Mouse (Mus musculus) heart, embryonic 10.5 days (tissue): ENCODE data around the gene Whrn. TPM values are rescaled to one million over a fixed set of nuclear protein-coding genes. Genes with fewer than 3 reads are reported as not detected.

ENCODE experiments used
- DNase-seq: peaks from one replicate; pipeline ENCODE4 v3.0.0-alpha.2; 2017; ENCODE audit warnings: low spot score
- H3K27ac ChIP-seq: fragments of 300-500 bp; sonication (generic); 2 replicates; pipeline ENCODE4 v1.5.1; 2016; ENCODE audit warnings: mild to moderate bottlenecking
- H3K27me3 ChIP-seq: fragments of 300-500 bp; sonication (generic); 2 replicates; pipeline ENCODE4 v1.6.1; 2016; ENCODE audit warnings: mild to moderate bottlenecking; ENCODE audit not compliant: poor library complexity, insufficient read depth, severe bottlenecking
- H3K36me3 ChIP-seq: fragments of 300-500 bp; sonication (generic); 2 replicates; pipeline ENCODE4 v1.6.1; 2016; ENCODE audit warnings: mild to moderate bottlenecking, moderate library complexity
- H3K4me1 ChIP-seq: fragments of 300-500 bp; sonication (generic); 2 replicates; pipeline ENCODE4 v1.6.1; 2016; ENCODE audit warnings: mild to moderate bottlenecking
- H3K4me3 ChIP-seq: fragments of 300-500 bp; sonication (generic); 2 replicates; pipeline ENCODE4 v1.5.1; 2016; ENCODE audit warnings: mild to moderate bottlenecking, moderate library complexity
- H3K9me3 ChIP-seq: fragments of 300-500 bp; sonication (generic); 2 replicates; pipeline ENCODE4 v1.6.1; 2016; ENCODE audit warnings: mild to moderate bottlenecking, moderate library complexity
- WGBS: fragments of 180-500 bp; shearing (Covaris S2); methylation state at CpG from one replicate; pipeline ENCODE4 v1.1.7; 2016; 5-methylcytosine and 5-hydroxymethylcytosine counted together
- polyA plus RNA-seq: library from polyadenylated mRNA; unstranded; fragments of >200 nt; fragmentation: Nextera tagmentation; extraction: Ambion mirVana; gene quantifications from 2 replicates; pipeline ENCODE4 v1.2.1, GENCODE M21; 2016

Gene Whrn
- 4.0 and 5.3 TPM in 2 replicates for polyA plus RNA-seq

- under 1% methylated on average over 33 of the region's 34 CpGs for WGBS
- H3K36me3 ChIP-seq, result no peaks in the 10 kb centered on the region
- H3K4me3 ChIP-seq, result peak within 1 kb of the TSS; percentile 82
- no peaks in the 10 kb centered on the region for H3K9me3 ChIP-seq
- DNase-seq, result peak; percentile 91
- peak within 1 kb of the TSS; percentile 87 for H3K27ac ChIP-seq
- H3K27me3 ChIP-seq, result peaks cover 40% of the 10 kb centered on the region
- peaks cover 31% of the 10 kb centered on the region for H3K4me1 ChIP-seq
These were observed at the start of gene Whrn for GRCm38 (mm10) chr4:63495915-63496278. Gene Whrn (minus strand): TSS chr4:63495991.

DNA sequence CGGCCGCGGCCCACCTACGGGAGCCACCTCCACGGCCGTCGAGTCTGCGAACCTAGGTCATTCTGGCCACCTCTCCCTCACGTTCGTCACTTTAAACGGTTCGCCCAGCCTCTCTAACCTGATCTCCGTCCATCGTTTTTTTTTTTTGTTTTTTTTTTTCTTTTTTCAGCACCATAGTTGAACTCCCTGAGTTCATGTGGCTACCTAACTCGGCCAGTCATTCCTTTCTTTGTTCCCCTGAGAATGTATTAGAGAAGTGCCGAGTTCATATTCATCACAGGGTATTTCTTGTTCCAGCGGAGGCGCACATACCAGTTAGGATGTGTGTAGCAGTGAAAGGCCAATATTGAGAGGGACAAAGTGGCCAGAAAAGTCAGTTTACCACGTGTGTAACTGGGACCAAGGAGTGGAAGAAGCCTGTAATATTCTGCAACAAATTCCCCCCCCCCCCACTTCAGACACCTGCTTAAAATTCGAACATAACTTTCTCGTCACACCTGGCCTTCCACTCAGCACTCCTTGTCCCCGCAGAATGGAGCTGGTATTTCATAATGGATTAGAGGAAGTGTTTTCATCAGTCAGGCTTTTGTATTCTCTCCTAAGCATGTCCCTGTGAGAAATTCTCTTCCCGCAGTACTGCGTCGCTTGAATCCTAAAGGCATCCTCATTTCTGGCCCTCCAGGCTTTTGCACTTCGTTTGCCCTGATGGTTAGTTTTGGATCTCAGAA, 49.6 kb upstream of the Whrn start:
- peak overlapping the region; percentile 96 for H3K27ac ChIP-seq
- H3K9me3 ChIP-seq, result no peaks in the 10 kb centered on the region
- WGBS, result 23% methylated on average over 26 of the region's 26 CpGs
- H3K27me3 ChIP-seq, result no peaks in the 10 kb centered on the region
- H3K4me3 ChIP-seq, result peak overlapping the region; percentile 87
- peaks cover 20% of the 10 kb centered on the region for H3K36me3 ChIP-seq
- H3K4me1 ChIP-seq, result peaks cover 42% of the 10 kb centered on the region
- DNase-seq, result no peak

DNA sequence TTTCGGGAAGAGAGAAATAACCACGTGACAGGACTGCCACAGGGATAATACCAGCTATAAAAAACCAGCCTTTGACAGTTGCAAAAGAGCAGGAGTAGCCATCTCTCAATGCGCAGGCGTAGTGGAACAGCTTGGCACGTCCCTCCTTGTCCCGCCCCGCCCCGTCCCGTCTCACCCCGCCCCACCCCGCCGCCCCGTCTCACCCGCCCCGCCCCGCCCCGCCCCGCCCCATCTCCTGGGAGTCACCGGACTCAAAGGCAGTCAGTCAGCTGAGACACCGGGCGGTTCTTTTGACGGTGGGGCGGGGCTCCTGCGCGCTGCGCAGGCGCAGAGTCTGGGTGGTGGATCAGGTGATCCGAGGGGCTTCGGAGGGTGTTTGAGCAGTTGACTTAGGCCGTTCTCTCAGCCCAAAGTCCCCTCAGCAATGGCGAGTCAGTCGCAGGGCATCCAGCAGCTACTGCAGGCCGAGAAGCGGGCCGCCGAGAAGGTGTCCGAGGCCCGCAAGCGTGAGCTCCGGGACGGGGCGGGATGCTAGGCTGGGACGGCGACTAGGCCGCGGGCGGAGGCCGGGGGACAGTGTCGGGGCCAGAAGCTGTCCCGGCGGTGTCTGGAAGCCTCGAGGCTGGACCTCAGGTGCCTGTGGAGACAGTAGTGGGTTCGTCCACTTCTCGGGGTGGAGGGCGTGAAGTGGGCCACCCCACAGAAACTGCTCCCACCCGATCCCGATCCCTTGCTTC, 48.9 kb upstream of the Whrn start, which contains the start of gene Atp6v1g1:
Atp6v1g1 (plus strand) TSS at position 279 of the 737 bp plus-strand sequence.
- peaks cover 18% of the 10 kb centered on the region for H3K36me3 ChIP-seq
- peak; percentile 98 for DNase-seq
- peak within 1 kb of the TSS; percentile 96 for H3K27ac ChIP-seq
- peaks cover 42% of the 10 kb centered on the region for H3K4me1 ChIP-seq
- no peaks in the 10 kb centered on the region for H3K27me3 ChIP-seq
- no peaks in the 10 kb centered on the region for H3K9me3 ChIP-seq
- H3K4me3 ChIP-seq, result peak within 1 kb of the TSS; percentile 87
- WGBS, result under 1% methylated on average over 52 of the region's 57 CpGs

DNA sequence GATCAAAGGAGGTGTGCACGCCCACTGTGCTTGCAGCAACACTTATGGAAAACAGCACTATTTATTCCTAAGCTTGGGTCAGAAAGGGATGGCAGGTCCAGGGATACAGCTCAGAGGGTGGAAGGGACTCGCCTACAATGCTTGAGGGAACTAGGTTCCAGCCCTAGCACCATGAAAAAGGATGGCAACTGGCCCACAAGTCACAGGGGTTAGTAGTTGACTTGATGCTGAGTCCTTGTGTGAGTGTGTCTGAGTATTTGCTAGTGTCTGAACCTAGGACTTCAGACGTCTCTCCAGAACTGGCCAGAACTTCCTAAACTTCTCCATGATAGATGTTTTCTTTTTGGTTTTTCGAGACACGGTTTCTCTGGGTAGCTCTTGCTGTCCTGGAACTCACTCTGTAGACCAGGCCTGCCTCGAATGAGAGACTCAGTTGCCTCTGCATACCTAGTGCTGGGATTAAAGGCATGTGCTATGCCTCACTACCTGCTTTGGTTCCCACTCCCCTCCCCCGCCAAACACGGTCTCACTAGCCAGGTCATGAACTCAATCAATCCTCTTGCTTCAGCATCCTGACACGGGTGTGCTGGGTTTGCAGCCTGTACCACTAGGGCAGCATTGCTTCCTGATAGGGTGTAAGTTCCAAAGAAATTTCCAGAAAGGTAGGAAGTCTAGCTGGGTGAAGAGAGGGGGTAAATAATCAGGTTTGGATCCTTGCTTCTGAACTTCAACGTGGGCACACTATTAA, 48.1 kb upstream of the Whrn start:
- no peaks in the 10 kb centered on the region for H3K9me3 ChIP-seq
- 62% methylated on average over 10 of the region's 10 CpGs for WGBS
- no peak for DNase-seq
- H3K27ac ChIP-seq, result peak overlapping the region; percentile 96
- no peaks in the 10 kb centered on the region for H3K27me3 ChIP-seq
- H3K36me3 ChIP-seq, result peaks cover 11% of the 10 kb centered on the region
- peak overlapping the region; percentile 87 for H3K4me3 ChIP-seq
- peaks cover 42% of the 10 kb centered on the region for H3K4me1 ChIP-seq

DNA sequence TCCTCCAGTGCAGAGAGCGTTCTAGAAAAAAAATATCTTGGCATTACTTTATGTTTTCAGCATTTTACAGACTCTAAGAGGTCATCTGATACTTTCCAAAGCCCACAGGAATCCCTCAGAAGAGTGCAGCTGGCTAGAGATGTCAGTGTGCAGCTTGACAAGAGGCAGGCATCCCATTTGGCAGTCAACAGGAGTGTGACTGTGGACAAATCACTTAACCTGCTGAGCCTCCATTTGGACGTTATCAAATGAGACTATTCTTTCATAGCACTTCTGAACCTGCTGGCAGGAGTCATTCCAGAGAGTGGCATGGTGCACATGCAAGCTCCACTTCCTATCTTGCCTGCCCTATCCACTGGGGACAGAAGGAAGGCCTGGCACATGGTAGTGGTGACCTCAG, 46.4 kb upstream of the Whrn start:
- DNase-seq, result no peak
- Histone ChIP-seq H3K27ac (no peak overlapping the region), H3K36me3 (no peaks in the 10 kb centered on the region), H3K9me3 (no peaks in the 10 kb centered on the region), H3K27me3 (no peaks in the 10 kb centered on the region), H3K4me3 (no peak overlapping the region), H3K4me1 (peaks cover 38% of the 10 kb centered on the region)
- WGBS, result 31% methylated on average over 2 of the region's 2 CpGs

- Histone ChIP-seq H3K4me3 (no peak overlapping the region), H3K27ac (no peak overlapping the region), H3K9me3 (no peaks in the 10 kb centered on the region), H3K36me3 (no peaks in the 10 kb centered on the region), H3K27me3 (peaks cover 9% of the 10 kb centered on the region; the same call in 1 of the 2 replicates), H3K4me1 (peaks cover 10% of the 10 kb centered on the region)
- no peak for DNase-seq
- WGBS, result 83% methylated on average over 4 of the region's 4 CpGs
These were observed 41.8 kb upstream of the Whrn start for GRCm38 (mm10) chr4:63537602-63538001.

DNA sequence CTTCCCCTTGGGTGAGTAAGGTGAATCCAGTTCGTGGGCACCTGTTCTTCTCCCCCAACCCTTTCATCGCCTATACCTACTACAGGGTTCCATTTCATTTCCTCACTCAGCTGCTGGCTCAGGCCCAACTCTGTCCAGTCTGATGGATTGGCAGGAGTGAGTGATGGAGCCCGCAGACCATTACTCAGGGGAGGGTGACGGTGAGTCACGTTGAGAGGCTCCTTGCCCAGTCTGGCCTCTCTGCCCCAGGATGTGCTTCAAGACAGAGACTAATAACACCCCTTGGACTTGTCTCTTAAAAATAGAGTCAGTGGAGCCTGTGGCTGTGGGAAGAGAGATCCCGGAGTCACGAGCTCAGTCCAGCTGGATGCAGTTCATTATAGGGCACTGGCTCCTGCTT, 34.6 kb upstream of the Whrn start:
- Histone ChIP-seq H3K9me3 (no peaks in the 10 kb centered on the region), H3K36me3 (no peaks in the 10 kb centered on the region), H3K27me3 (peaks cover 10% of the 10 kb centered on the region; the same call in 1 of the 2 replicates), H3K27ac (no peak overlapping the region), H3K4me3 (no peak overlapping the region), H3K4me1 (no peaks in the 10 kb centered on the region)
- WGBS, result 80% methylated on average over 7 of the region's 7 CpGs
- no peak for DNase-seq

GRCm38 (mm10) chr4:63528946-63529345, 33.2 kb upstream of the Whrn start:
- WGBS, result 74% methylated on average over 6 of the region's 6 CpGs
- peaks cover 6% of the 10 kb centered on the region; the same call in 1 of the 2 replicates for H3K27me3 ChIP-seq
- DNase-seq, result no peak
- H3K36me3 ChIP-seq, result no peaks in the 10 kb centered on the region
- no peaks in the 10 kb centered on the region for H3K9me3 ChIP-seq
- H3K4me1 ChIP-seq, result no peaks in the 10 kb centered on the region
- H3K27ac ChIP-seq, result no peak overlapping the region
- no peak overlapping the region for H3K4me3 ChIP-seq

- no peak for DNase-seq
- Histone ChIP-seq H3K4me1 (no peaks in the 10 kb centered on the region), H3K27me3 (no peaks in the 10 kb centered on the region), H3K36me3 (no peaks in the 10 kb centered on the region), H3K4me3 (no peak overlapping the region), H3K27ac (no peak overlapping the region), H3K9me3 (no peaks in the 10 kb centered on the region)
- 82% methylated on average over 8 of the region's 8 CpGs for WGBS
These were observed 29.7 kb upstream of the Whrn start for GRCm38 (mm10) chr4:63525514-63525913.

DNA sequence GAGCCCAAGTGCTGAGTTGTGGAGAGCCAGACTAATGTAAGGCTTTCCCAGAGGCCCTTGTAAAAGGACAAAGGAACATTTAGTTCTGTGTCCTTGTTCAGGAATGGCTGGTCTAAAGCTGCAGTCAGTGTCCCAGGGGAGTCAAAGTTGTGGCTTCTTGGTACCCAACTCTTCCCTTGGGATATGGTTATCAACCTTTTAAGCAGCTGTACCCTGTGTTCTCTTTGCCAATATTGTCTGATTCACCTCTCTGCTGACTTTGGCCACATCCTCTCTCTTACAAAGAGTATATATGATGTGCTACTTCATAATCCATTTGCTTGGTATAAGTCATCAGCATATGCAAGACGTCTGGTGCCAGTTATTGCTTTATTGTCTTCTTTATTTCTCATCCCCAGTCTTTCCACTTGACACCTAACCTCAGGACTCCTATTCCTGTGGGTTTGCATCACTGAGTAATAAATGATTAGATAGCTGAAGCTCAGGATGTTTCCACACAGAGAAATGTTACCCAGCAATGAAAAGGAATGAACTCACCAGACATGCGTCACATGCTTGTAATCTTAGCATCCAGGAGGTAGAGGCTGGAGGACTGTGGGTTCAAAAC, 26.1 kb upstream of the Whrn start:
- Histone ChIP-seq H3K4me1 (no peaks in the 10 kb centered on the region), H3K27me3 (no peaks in the 10 kb centered on the region), H3K9me3 (no peaks in the 10 kb centered on the region), H3K27ac (no peak overlapping the region), H3K36me3 (no peaks in the 10 kb centered on the region), H3K4me3 (no peak overlapping the region)
- WGBS, result 81% methylated on average over 2 of the region's 2 CpGs
- DNase-seq, result no peak

DNA sequence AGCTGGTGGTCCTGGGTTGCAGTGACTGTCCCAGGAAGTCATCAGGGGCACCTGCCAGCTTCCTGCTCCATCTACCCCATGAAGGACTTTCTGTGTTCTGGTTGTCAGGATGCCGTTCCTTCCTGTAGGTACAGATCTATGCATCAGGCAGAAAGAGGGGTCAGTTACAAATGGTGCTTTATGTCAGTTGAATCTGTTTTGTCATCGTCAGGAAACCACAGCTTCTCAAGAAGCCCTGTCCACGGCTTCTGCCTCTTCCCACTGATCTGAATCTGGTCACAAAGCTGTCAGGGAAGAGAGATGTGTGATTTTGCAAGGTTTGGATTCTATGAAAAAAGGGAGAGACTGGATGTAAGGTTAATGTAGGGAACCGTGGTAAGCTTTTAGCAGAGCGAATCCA, 19.2 kb upstream of the Whrn start:
- no peaks in the 10 kb centered on the region for H3K9me3 ChIP-seq
- H3K27me3 ChIP-seq, result no peaks in the 10 kb centered on the region; the same call in 1 of the 2 replicates
- H3K27ac ChIP-seq, result no peak overlapping the region
- H3K36me3 ChIP-seq, result no peaks in the 10 kb centered on the region
- H3K4me1 ChIP-seq, result no peaks in the 10 kb centered on the region
- no peak for DNase-seq
- no peak overlapping the region for H3K4me3 ChIP-seq
- 78% methylated on average over 5 of the region's 5 CpGs for WGBS

DNA sequence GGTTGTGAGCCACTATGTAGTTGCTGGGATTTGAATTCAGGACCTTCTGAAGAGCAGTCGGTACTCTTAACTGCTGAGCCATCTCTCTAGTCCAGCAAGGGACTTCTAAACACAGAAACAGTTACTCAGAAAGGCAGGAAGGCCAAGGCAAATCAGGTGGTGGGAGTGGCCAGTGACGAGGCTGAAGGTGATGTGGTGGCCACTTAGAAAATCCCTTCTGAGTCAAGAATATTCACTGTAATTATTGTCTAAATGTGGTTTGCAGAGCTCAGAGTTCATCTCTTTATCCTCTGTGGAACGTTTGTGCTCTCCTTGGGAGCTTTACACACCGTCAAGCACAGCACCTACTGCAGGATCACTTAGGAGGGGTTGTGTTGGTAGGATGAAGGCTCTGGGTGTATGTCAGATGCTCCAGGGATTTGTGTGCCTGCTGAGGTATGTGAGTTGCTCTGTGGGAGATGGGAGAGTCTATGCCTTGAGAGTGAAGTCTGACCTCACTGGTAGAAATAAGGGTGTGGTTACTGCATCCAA, 18.7 kb upstream of the Whrn start:
- Histone ChIP-seq H3K27ac (no peak overlapping the region), H3K36me3 (no peaks in the 10 kb centered on the region), H3K4me3 (no peak overlapping the region), H3K9me3 (no peaks in the 10 kb centered on the region), H3K27me3 (no peaks in the 10 kb centered on the region; the same call in 1 of the 2 replicates), H3K4me1 (no peaks in the 10 kb centered on the region)
- DNase-seq, result no peak
- WGBS, result 60% methylated on average over 4 of the region's 4 CpGs
